Mouse (Mus musculus) heart, postnatal 0 days (tissue): ENCODE data around the gene Gm10271.

Source experiments
- CTCF ChIP-seq: IDR thresholded peaks from 2 replicates; pipeline ENCODE4 v1.5.1; 2016; ENCODE audit warnings: antibody characterized with exemption, control low read depth, low read depth
- EP300 ChIP-seq: IDR thresholded peaks from 2 replicates; pipeline ENCODE4 v1.6.1; 2016; ENCODE audit warnings: antibody characterized with exemption, low read depth

GRCm38 (mm10) chr10:117005707-117006464, 33.5 kb upstream of the Gm10271 start:
- no peak for TF ChIP-seq CTCF
- TF ChIP-seq EP300 = no peak
